8 mouse cellular contexts compared by ENCODE assay signal in genomic region chrX:38250352-38250950, GRCm38 (mm10). TPM values are rescaled to one million over a fixed set of nuclear protein-coding genes. Genes with fewer than 3 reads are reported as not detected.
DNase-seq lines count a peak whose midpoint lies in the region; ATAC-seq and TF ChIP-seq lines count a peak whose summit lies in the region.

No protein-coding gene starts in this region.

- no peak overlapping the region for H3K9ac ChIP-seq in intestine, embryonic 14.5 days (ENCODE audit: low read length)
- H3K9ac ChIP-seq in lung, embryonic 15.5 days: no peak overlapping the region

- H3K9me3 ChIP-seq in heart, embryonic 10.5 days: no peaks in the 10 kb centered on the region
- no peaks in the 10 kb centered on the region for H3K9me3 ChIP-seq in intestine, embryonic 14.5 days (ENCODE audit: control insufficient read depth, low read length)
- no peaks in the 10 kb centered on the region for H3K9me3 ChIP-seq in lung, embryonic 15.5 days

- peak overlapping the region; percentile 54 for H3K4me3 ChIP-seq in heart, embryonic 10.5 days
- peak overlapping the region; percentile 35 for H3K4me3 ChIP-seq in embryonic fibroblast, embryonic 13.5 days (ENCODE audit: insufficient read depth, low read length)
- H3K4me3 ChIP-seq in intestine, embryonic 14.5 days (ENCODE audit: low read depth, low read length): peak overlapping the region; percentile 33
- H3K4me3 ChIP-seq in lung, embryonic 15.5 days: peak overlapping the region; percentile 36

- H3K36me3 ChIP-seq in heart, embryonic 10.5 days: no peaks in the 10 kb centered on the region
- no peaks in the 10 kb centered on the region for H3K36me3 ChIP-seq in intestine, embryonic 14.5 days (ENCODE audit: control insufficient read depth, insufficient read depth, low read length)
- no peaks in the 10 kb centered on the region for H3K36me3 ChIP-seq in lung, embryonic 15.5 days

- no peak for ATAC-seq in intestine, embryonic 14.5 days (replicated peaks; ENCODE audit: low FRiP score, low TSS enrichment, low read depth)
- no peak for ATAC-seq in lung, embryonic 15.5 days (ENCODE audit: borderline replicate concordance, extremely low read depth, low FRiP score, low TSS enrichment)

- H3K27ac ChIP-seq in heart, embryonic 10.5 days: no peak overlapping the region
- no peak overlapping the region for H3K27ac ChIP-seq in embryonic fibroblast, embryonic 13.5 days (ENCODE audit: insufficient read depth, low read length)
- H3K27ac ChIP-seq in intestine, embryonic 14.5 days (ENCODE audit: low read depth): no peak overlapping the region
- H3K27ac ChIP-seq in lung, embryonic 15.5 days: no peak overlapping the region

- H3K4me2 ChIP-seq in intestine, embryonic 14.5 days (ENCODE audit: low read length): peak overlapping the region; percentile 54
- H3K4me2 ChIP-seq in lung, embryonic 15.5 days: peak overlapping the region; percentile 73

- H3K4me1 ChIP-seq in heart, embryonic 10.5 days: 0 out of 2 replicates have a peak, but pooled peaks cover 3% of the 10 kb centered on the region
- H3K4me1 ChIP-seq in embryonic fibroblast, embryonic 13.5 days (ENCODE audit: control insufficient read depth, insufficient read depth, low read length): peaks cover 3% of the 10 kb centered on the region; the same call in 1 of the 2 replicates
- H3K4me1 ChIP-seq in intestine, embryonic 14.5 days (replicated peaks; ENCODE audit: control insufficient read depth, insufficient read depth, low read length): no peaks in the 10 kb centered on the region
- no peaks in the 10 kb centered on the region for H3K4me1 ChIP-seq in lung, embryonic 15.5 days

- no peak for TF ChIP-seq CTCF in embryonic fibroblast, embryonic 13.5 days (IDR thresholded peaks at IDR 0.05; ENCODE audit: borderline replicate concordance, insufficient read depth, low read length)

- H3K27me3 ChIP-seq in heart, embryonic 10.5 days (ENCODE audit: insufficient read depth, poor library complexity, severe bottlenecking): peaks cover 9% of the 10 kb centered on the region; the same call in 1 of the 2 replicates
- H3K27me3 ChIP-seq in intestine, embryonic 14.5 days (replicated peaks; ENCODE audit: control insufficient read depth, insufficient read depth, low read length): peaks cover 5% of the 10 kb centered on the region; the same call in 1 of the 2 replicates
- no peaks in the 10 kb centered on the region for H3K27me3 ChIP-seq in lung, embryonic 15.5 days

- WGBS in heart, embryonic 10.5 days: 15% methylated on average over 18 of the region's 18 CpGs
- 15% methylated on average over 17 of the region's 18 CpGs for WGBS in intestine, embryonic 14.5 days
- 17% methylated on average over 18 of the region's 18 CpGs for WGBS in lung, embryonic 15.5 days

- TF ChIP-seq POLR2A in embryonic fibroblast, embryonic 13.5 days (IDR thresholded peaks at IDR 0.05; ENCODE audit: low read depth, low read length): no peak

- no peak for DNase-seq in heart, embryonic 10.5 days (ENCODE audit: low spot score)
- no peak for DNase-seq in heart, adult 11 months
- peak; percentile 55 for DNase-seq in ZHBTc4 (ENCODE audit: low read depth, low spot score)
- peak; percentile 54 for DNase-seq in intestine, embryonic 14.5 days (ENCODE audit: low spot score)
- peak; percentile 62 for DNase-seq in retina, postnatal 1 day
- DNase-seq in layer of hippocampus, adult 9-11 months: no peak

RNA-seq across cellular contexts. Expression of gene Tmem255a, which starts 1.8 kb away (rescaled TPM):
- 18.0 and 24.5 TPM in 2 replicates for polyA plus RNA-seq in heart, embryonic 10.5 days (2016; fragmentation: Nextera tagmentation; extraction: Ambion mirVana)
- 0.30 TPM in 1 of 2 replicates, not detected in the other for polyA plus RNA-seq in embryonic fibroblast, embryonic 13.5 days (2011; ENCODE audit: insufficient read length, low read depth, missing spikeins)
- 29.7 and 34.2 TPM in 2 replicates for polyA plus RNA-seq in intestine, embryonic 14.5 days (2014; fragmentation: Nextera tagmentation; extraction: Ambion mirVana)
- polyA plus RNA-seq in lung, embryonic 15.5 days (2015; fragmentation: Nextera tagmentation; extraction: Ambion mirVana): 19.5 and 20.8 TPM in 2 replicates

Comparison
In these comparisons a context has a peak if more than half of its experiments do, and no peak if none do; other contexts are left out.
1. DNase-seq: peak in ZHBTc4 (single experiment), intestine, embryonic 14.5 days (single experiment) and retina, postnatal 1 day (single experiment); none in heart, embryonic 10.5 days (single experiment), heart, adult 11 months (single experiment) and layer of hippocampus, adult 9-11 months (single experiment).
2. RNA of gene Tmem255a, which starts 1.8 kb away (polyA plus RNA-seq): 29.7 to 34.2 TPM in intestine, embryonic 14.5 days, 19.5 to 20.8 TPM in lung, embryonic 15.5 days and 18.0 to 24.5 TPM in heart, embryonic 10.5 days; 0.30 TPM in embryonic fibroblast, embryonic 13.5 days; every median in the first group is over 10 times any median in the second.
3. Peak in every context shown above with its lines, with median percentiles within 50 percentile points of each other: H3K4me3 ChIP-seq.